Mouse (Mus musculus) 3T3-L1 (cell line): ENCODE measurements around the gene Phactr4.
"Not testable (repeated sequence)": the region's sequence is repeated elsewhere in the genome, so short reads cannot be mapped to it uniquely, and the experiment has no call there.

Experiments used
- DNase-seq: peaks from one replicate; pipeline ENCODE4 v3.0.0-alpha.2; 2015; ENCODE audit warnings: low read depth, low spot score

Gene Phactr4

GRCm38 (mm10) chr4:132421923-132422782 lies at the start of gene Phactr4:
Gene Phactr4, minus strand, starts transcription at chr4:132422489.
- peak; percentile 98 for DNase-seq

GRCm38 (mm10) chr4:132469873-132470272 lies 47.6 kb upstream of the Phactr4 start:
- no peak for DNase-seq

GRCm38 (mm10) chr4:132464255-132464613 lies 41.9 kb upstream of the Phactr4 start:
- no peak for DNase-seq

GRCm38 (mm10) chr4:132463430-132464254 lies 41.4 kb upstream of the Phactr4 start, which contains the start of gene Med18:
Gene Med18, minus strand, starts transcription at chr4:132463921.
- peak; percentile 91 for DNase-seq

GRCm38 (mm10) chr4:132462836-132463235 lies 40.5 kb upstream of the Phactr4 start:
- peak; percentile 22 for DNase-seq

GRCm38 (mm10) chr4:132460225-132460624 lies 37.9 kb upstream of the Phactr4 start:
- no peak for DNase-seq

GRCm38 (mm10) chr4:132455561-132455960 lies 33.3 kb upstream of the Phactr4 start:
- DNase-seq: no peak

- DNase-seq: no peak
Observed at GRCm38 (mm10) chr4:132455146-132455545, 32.9 kb upstream of the Phactr4 start.

GRCm38 (mm10) chr4:132454216-132454615 lies 31.9 kb upstream of the Phactr4 start:
- DNase-seq: no peak

- peak; percentile 44 for DNase-seq
Observed at GRCm38 (mm10) chr4:132449778-132450177, 27.5 kb upstream of the Phactr4 start.

GRCm38 (mm10) chr4:132446105-132446504 lies 23.8 kb upstream of the Phactr4 start:
- peak; percentile 82 for DNase-seq

- no peak for DNase-seq
Observed at GRCm38 (mm10) chr4:132444516-132444915, 22.2 kb upstream of the Phactr4 start.

- DNase-seq: no peak
Observed at GRCm38 (mm10) chr4:132437857-132438256, 15.6 kb upstream of the Phactr4 start.

GRCm38 (mm10) chr4:132432717-132433372 lies 10.6 kb upstream of the Phactr4 start:
- no peak for DNase-seq

GRCm38 (mm10) chr4:132428022-132428542 lies 5.8 kb upstream of the Phactr4 start:
- DNase-seq: peak; percentile 50

GRCm38 (mm10) chr4:132427493-132427892 lies 5.2 kb upstream of the Phactr4 start:
- no peak for DNase-seq

GRCm38 (mm10) chr4:132426021-132426420 lies 3.7 kb upstream of the Phactr4 start:
- DNase-seq: no peak

- peak; percentile 32 for DNase-seq
Observed at GRCm38 (mm10) chr4:132424765-132425164, 2.5 kb upstream of the Phactr4 start.

- DNase-seq: peak; percentile 64
Observed at GRCm38 (mm10) chr4:132421556-132421922, 750 bp downstream of the Phactr4 start.

- DNase-seq: peak; percentile 63
Observed at GRCm38 (mm10) chr4:132420471-132420870, 1.8 kb downstream of the Phactr4 start.

- DNase-seq: no peak
Observed at GRCm38 (mm10) chr4:132415966-132416365, 6.3 kb downstream of the Phactr4 start.

- not testable (repeated sequence) for DNase-seq
Observed at GRCm38 (mm10) chr4:132413257-132413656, 9.0 kb downstream of the Phactr4 start.
